Mouse (Mus musculus): ENCODE measurements at regions not wholly inside any gene's neighbourhood (a gene's known extent, or its start where the extent isn't known, plus 50 kb on each side); places are given as distances from the start of the nearest gene placed in this dataset.

DNA sequence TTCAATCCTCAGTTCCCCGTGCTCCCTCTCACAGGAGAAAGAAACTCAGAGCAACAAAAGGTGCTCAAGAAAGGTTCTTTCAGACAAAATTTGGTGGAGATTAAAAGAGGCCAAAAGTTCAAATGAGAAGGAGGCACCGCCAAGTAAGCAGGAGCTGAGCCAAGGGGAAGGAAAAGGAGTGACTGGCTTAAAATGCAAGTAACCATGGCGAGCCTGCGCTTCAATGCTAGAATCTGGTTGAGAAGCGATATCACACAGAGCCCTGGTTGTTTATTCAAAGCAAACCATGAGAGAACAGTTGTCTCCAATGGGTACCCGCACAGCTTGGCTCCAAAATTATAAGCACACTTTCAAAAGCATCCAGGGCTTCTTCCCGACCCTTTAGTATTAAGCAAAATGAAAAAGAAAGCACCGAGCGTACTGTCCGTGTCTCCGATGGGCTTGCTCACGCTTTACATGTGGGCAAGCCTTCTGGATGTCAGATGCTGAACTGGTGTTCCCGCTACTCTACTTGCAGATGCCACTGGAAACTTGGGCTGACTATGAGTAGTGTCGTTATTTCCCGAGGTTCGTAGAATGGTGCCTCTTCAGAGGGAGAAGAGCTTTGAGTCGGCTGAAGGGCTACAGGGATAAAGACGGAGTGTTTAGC is 552.9 kb upstream of the Id4 start:
- ATAC-seq (ENCODE audit: insufficient number of reproducible peaks, insufficient read depth, low FRiP score, low read depth): no peak
- Histone ChIP-seq H3K9ac (ENCODE audit: low read length) (no peak overlapping the region), H3K4me3 (ENCODE audit: control insufficient read depth in 1 of 2, insufficient read depth in 1 of 2, low read depth in 1 of 2, low read length in 2 of 2) (no peak overlapping the region), H3K9me3 (ENCODE audit: control insufficient read depth, low read length) (no peaks in the 10 kb centered on the region), H3K4me1 (ENCODE audit: control insufficient read depth in 2 of 2, insufficient read depth in 2 of 2, low read length in 2 of 2) (no peaks in the 10 kb centered on the region), H3K27ac (replicated peaks in 1 of 2; ENCODE audit: control insufficient read depth in 1 of 2, insufficient read depth in 1 of 2, low read depth in 2 of 2, low read length in 2 of 2) (no peak overlapping the region), H3K27me3 (ENCODE audit: control insufficient read depth, insufficient read depth, low read length) (no peaks in the 10 kb centered on the region), H3K4me2 (ENCODE audit: low read length) (no peak overlapping the region), H3K36me3 (ENCODE audit: control insufficient read depth, insufficient read depth, low read length) (no peaks in the 10 kb centered on the region)
- 84% methylated on average over 18 of the region's 18 CpGs for WGBS

- 85% methylated on average over 3 of the region's 3 CpGs for WGBS
- Histone ChIP-seq H3K9me3 (ENCODE audit: control insufficient read depth, low read length) (no peaks in the 10 kb centered on the region), H3K4me3 (ENCODE audit: control insufficient read depth in 1 of 2, insufficient read depth in 1 of 2, low read depth in 1 of 2, low read length in 2 of 2) (no peak overlapping the region), H3K27me3 (ENCODE audit: control insufficient read depth, insufficient read depth, low read length) (no peaks in the 10 kb centered on the region), H3K4me2 (ENCODE audit: low read length) (no peak overlapping the region), H3K9ac (ENCODE audit: low read length) (no peak overlapping the region), H3K36me3 (ENCODE audit: control insufficient read depth, insufficient read depth, low read length) (no peaks in the 10 kb centered on the region), H3K4me1 (ENCODE audit: control insufficient read depth in 2 of 2, insufficient read depth in 2 of 2, low read length in 2 of 2) (no peaks in the 10 kb centered on the region), H3K27ac (replicated peaks in 1 of 2; ENCODE audit: control insufficient read depth in 1 of 2, insufficient read depth in 1 of 2, low read depth in 2 of 2, low read length in 2 of 2) (no peak overlapping the region)
- ATAC-seq (ENCODE audit: insufficient number of reproducible peaks, insufficient read depth, low FRiP score, low read depth): no peak
These were observed 551.7 kb upstream of the Id4 start for GRCm38 (mm10) chr13:47709323-47709722.

DNA sequence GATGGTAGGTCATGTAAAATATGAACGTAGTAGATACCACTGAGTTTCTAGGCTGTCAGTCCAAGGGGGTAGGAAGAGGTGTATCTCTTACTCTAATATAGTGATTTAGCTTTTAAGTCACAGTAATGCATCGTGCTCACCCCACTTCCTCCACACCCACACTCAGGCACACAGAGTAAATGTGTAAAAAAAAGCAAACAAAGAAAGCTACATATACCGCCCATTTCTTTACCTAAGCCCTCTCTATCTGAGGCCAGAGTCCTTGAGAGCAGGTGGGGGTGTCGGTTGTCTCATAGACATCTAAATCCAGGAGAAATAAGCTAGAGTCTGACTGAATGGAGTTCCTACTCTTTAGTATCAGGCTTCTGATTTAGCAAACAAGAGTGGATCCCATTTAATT is 548.5 kb upstream of the Id4 start:
- H3K4me3 ChIP-seq (ENCODE audit: control insufficient read depth in 1 of 2, insufficient read depth in 1 of 2, low read depth in 1 of 2, low read length in 2 of 2): no peak overlapping the region
- no peaks in the 10 kb centered on the region for H3K4me1 ChIP-seq (ENCODE audit: control insufficient read depth in 2 of 2, insufficient read depth in 2 of 2, low read length in 2 of 2)
- no peaks in the 10 kb centered on the region for H3K9me3 ChIP-seq (ENCODE audit: control insufficient read depth, low read length)
- H3K4me2 ChIP-seq (ENCODE audit: low read length): no peak overlapping the region
- H3K9ac ChIP-seq (ENCODE audit: low read length): no peak overlapping the region
- no peak overlapping the region for H3K27ac ChIP-seq (replicated peaks in 1 of 2; ENCODE audit: control insufficient read depth in 1 of 2, insufficient read depth in 1 of 2, low read depth in 2 of 2, low read length in 2 of 2)
- H3K27me3 ChIP-seq (ENCODE audit: control insufficient read depth, insufficient read depth, low read length): no peaks in the 10 kb centered on the region
- no peak for ATAC-seq (ENCODE audit: insufficient number of reproducible peaks, insufficient read depth, low FRiP score, low read depth)
- no peaks in the 10 kb centered on the region for H3K36me3 ChIP-seq (ENCODE audit: control insufficient read depth, insufficient read depth, low read length)
- WGBS: 80% methylated on average over 4 of the region's 4 CpGs

DNA sequence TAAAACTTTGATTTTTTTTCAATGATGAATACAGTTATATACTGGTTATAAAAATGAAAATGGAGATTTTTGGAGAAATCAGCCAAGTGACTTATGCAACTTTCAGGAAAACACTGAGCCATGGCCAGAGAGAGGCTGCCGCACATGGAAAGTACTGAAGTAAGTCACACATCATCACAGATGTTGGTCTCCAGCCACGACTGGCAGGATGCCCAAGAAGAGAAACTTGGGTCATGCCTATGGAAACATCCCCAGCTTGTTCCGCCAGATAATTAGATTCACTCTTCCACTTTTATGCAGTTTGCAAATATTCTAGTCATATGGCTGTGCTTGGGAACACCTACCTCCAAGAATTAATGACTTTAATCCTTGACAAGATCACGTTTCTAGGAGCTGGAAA is 544.8 kb upstream of the Id4 start:
- no peak for ATAC-seq (ENCODE audit: insufficient number of reproducible peaks, insufficient read depth, low FRiP score, low read depth)
- H3K4me3 ChIP-seq (ENCODE audit: control insufficient read depth in 1 of 2, insufficient read depth in 1 of 2, low read depth in 1 of 2, low read length in 2 of 2): no peak overlapping the region
- H3K36me3 ChIP-seq (ENCODE audit: control insufficient read depth, insufficient read depth, low read length): no peaks in the 10 kb centered on the region
- 62% methylated on average over 4 of the region's 4 CpGs for WGBS
- no peak overlapping the region for H3K4me2 ChIP-seq (ENCODE audit: low read length)
- no peaks in the 10 kb centered on the region for H3K27me3 ChIP-seq (ENCODE audit: control insufficient read depth, insufficient read depth, low read length)
- H3K9me3 ChIP-seq (ENCODE audit: control insufficient read depth, low read length): no peaks in the 10 kb centered on the region
- H3K27ac ChIP-seq (replicated peaks in 1 of 2; ENCODE audit: control insufficient read depth in 1 of 2, insufficient read depth in 1 of 2, low read depth in 2 of 2, low read length in 2 of 2): no peak overlapping the region
- H3K9ac ChIP-seq (ENCODE audit: low read length): no peak overlapping the region
- no peaks in the 10 kb centered on the region for H3K4me1 ChIP-seq (ENCODE audit: control insufficient read depth in 2 of 2, insufficient read depth in 2 of 2, low read length in 2 of 2)

GRCm38 (mm10) chr13:47720645-47721044 is 540.4 kb upstream of the Id4 start:
- 90% methylated on average over 2 of the region's 2 CpGs for WGBS

DNA sequence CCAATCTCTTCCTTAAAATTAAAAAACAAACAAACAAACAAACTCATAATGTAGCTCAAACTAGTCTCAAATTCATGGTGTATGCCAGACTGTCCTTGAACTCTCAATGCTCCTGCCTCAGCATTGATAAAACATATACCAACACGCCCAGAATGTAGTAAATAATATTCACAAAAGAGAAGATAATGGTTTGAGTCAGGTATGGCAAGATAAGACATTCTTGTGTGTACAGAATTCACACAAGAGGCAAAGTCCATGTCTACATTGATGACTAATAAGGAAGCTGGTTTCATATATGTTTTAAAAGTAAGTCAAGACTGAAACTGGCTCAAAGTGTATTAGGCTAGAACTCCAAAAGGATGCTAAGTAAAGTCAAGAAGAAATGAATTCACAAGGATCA is 526.6 kb upstream of the Id4 start:
- H3K4me2 ChIP-seq (ENCODE audit: low read length): no peak overlapping the region
- no peaks in the 10 kb centered on the region for H3K27me3 ChIP-seq (ENCODE audit: control insufficient read depth, insufficient read depth, low read length)
- H3K4me3 ChIP-seq (ENCODE audit: control insufficient read depth in 1 of 2, insufficient read depth in 1 of 2, low read depth in 1 of 2, low read length in 2 of 2): no peak overlapping the region
- no peak overlapping the region for H3K27ac ChIP-seq (replicated peaks in 1 of 2; ENCODE audit: control insufficient read depth in 1 of 2, insufficient read depth in 1 of 2, low read depth in 2 of 2, low read length in 2 of 2)
- H3K9me3 ChIP-seq (ENCODE audit: control insufficient read depth, low read length): no peaks in the 10 kb centered on the region
- H3K36me3 ChIP-seq (ENCODE audit: control insufficient read depth, insufficient read depth, low read length): no peaks in the 10 kb centered on the region
- 39% methylated on average over 1 of the region's 1 CpGs for WGBS
- H3K4me1 ChIP-seq (ENCODE audit: control insufficient read depth in 2 of 2, insufficient read depth in 2 of 2, low read length in 2 of 2): no peaks in the 10 kb centered on the region
- H3K9ac ChIP-seq (ENCODE audit: low read length): no peak overlapping the region
- ATAC-seq (ENCODE audit: insufficient number of reproducible peaks, insufficient read depth, low FRiP score, low read depth): no peak

More at GRCm38 (mm10) chr13:47720645-47721044, 540.4 kb upstream of the Id4 start:
- no peaks in the 10 kb centered on the region for H3K9me3 ChIP-seq (ENCODE audit: control insufficient read depth, low read length)
- ATAC-seq (ENCODE audit: insufficient number of reproducible peaks, insufficient read depth, low FRiP score, low read depth): no peak
- H3K4me1 ChIP-seq (ENCODE audit: control insufficient read depth in 2 of 2, insufficient read depth in 2 of 2, low read length in 2 of 2): no peaks in the 10 kb centered on the region
- no peak overlapping the region for H3K4me3 ChIP-seq (ENCODE audit: control insufficient read depth in 1 of 2, insufficient read depth in 1 of 2, low read depth in 1 of 2, low read length in 2 of 2)
- no peak overlapping the region for H3K27ac ChIP-seq (replicated peaks in 1 of 2; ENCODE audit: control insufficient read depth in 1 of 2, insufficient read depth in 1 of 2, low read depth in 2 of 2, low read length in 2 of 2)
- no peaks in the 10 kb centered on the region for H3K27me3 ChIP-seq (ENCODE audit: control insufficient read depth, insufficient read depth, low read length)
- no peak overlapping the region for H3K4me2 ChIP-seq (ENCODE audit: low read length)
- H3K36me3 ChIP-seq (ENCODE audit: control insufficient read depth, insufficient read depth, low read length): no peaks in the 10 kb centered on the region
- H3K9ac ChIP-seq (ENCODE audit: low read length): no peak overlapping the region

DNA sequence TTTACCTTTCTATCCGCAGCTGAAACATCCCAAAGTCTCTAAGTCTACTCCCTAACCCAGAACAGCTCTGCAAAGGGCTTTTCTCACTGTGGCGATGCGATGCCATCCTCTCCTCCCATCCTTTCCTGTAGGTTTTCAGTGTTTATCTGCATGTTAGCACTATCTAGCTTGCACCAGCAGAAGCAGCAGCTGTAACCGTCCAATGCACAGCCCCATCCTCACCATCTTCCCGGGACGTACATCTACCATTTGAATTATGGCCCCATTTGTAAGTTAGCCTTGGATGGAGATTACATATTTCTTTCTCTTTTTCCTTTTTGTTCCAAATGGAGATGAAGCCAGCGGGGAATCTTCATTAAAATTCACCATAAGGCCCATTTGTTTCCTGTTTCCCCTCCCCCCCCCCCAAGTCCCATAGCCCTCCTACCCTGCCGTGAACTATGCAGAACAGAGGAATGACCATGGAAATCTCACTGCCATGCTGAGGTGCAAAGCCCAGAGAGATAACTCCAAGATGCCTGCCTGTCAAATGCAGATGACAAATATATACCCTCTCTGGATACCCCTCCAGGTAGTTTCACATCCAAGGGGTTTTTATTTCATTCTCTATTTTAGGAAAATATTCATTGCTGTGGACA is 525.5 kb upstream of the Id4 start:
- Histone ChIP-seq H3K27me3 (ENCODE audit: control insufficient read depth, insufficient read depth, low read length) (no peaks in the 10 kb centered on the region), H3K4me3 (ENCODE audit: control insufficient read depth in 1 of 2, insufficient read depth in 1 of 2, low read depth in 1 of 2, low read length in 2 of 2) (no peak overlapping the region), H3K4me2 (ENCODE audit: low read length) (no peak overlapping the region), H3K9me3 (ENCODE audit: control insufficient read depth, low read length) (no peaks in the 10 kb centered on the region), H3K27ac (replicated peaks in 1 of 2; ENCODE audit: control insufficient read depth in 1 of 2, insufficient read depth in 1 of 2, low read depth in 2 of 2, low read length in 2 of 2) (no peak overlapping the region), H3K9ac (ENCODE audit: low read length) (no peak overlapping the region), H3K4me1 (ENCODE audit: control insufficient read depth in 2 of 2, insufficient read depth in 2 of 2, low read length in 2 of 2) (no peaks in the 10 kb centered on the region), H3K36me3 (ENCODE audit: control insufficient read depth, insufficient read depth, low read length) (no peaks in the 10 kb centered on the region)
- no peak for ATAC-seq (ENCODE audit: insufficient number of reproducible peaks, insufficient read depth, low FRiP score, low read depth)
- 63% methylated on average over 8 of the region's 8 CpGs for WGBS

- no peaks in the 10 kb centered on the region for H3K4me1 ChIP-seq (ENCODE audit: control insufficient read depth in 2 of 2, insufficient read depth in 2 of 2, low read length in 2 of 2)
- H3K4me3 ChIP-seq (ENCODE audit: control insufficient read depth in 1 of 2, insufficient read depth in 1 of 2, low read depth in 1 of 2, low read length in 2 of 2): no peak overlapping the region
- H3K9me3 ChIP-seq (ENCODE audit: control insufficient read depth, low read length): no peaks in the 10 kb centered on the region
- H3K36me3 ChIP-seq (ENCODE audit: control insufficient read depth, insufficient read depth, low read length): no peaks in the 10 kb centered on the region
- no peak overlapping the region for H3K9ac ChIP-seq (ENCODE audit: low read length)
- H3K27me3 ChIP-seq (ENCODE audit: control insufficient read depth, insufficient read depth, low read length): no peaks in the 10 kb centered on the region
- no peak overlapping the region for H3K4me2 ChIP-seq (ENCODE audit: low read length)
- H3K27ac ChIP-seq (replicated peaks in 1 of 2; ENCODE audit: control insufficient read depth in 1 of 2, insufficient read depth in 1 of 2, low read depth in 2 of 2, low read length in 2 of 2): no peak overlapping the region
- no peak for ATAC-seq (ENCODE audit: insufficient number of reproducible peaks, insufficient read depth, low FRiP score, low read depth)
These were observed 512.1 kb upstream of the Id4 start for GRCm38 (mm10) chr13:47748906-47749305.
